Mouse (Mus musculus) retina, postnatal 7 days (tissue): ENCODE data around the gene Arsb.

Experiments used
- DNase-seq: peaks from one replicate; pipeline ENCODE4 v3.0.0-alpha.2; 2012; ENCODE audit warnings: low read depth, low spot score

The Arsb gene

DNA sequence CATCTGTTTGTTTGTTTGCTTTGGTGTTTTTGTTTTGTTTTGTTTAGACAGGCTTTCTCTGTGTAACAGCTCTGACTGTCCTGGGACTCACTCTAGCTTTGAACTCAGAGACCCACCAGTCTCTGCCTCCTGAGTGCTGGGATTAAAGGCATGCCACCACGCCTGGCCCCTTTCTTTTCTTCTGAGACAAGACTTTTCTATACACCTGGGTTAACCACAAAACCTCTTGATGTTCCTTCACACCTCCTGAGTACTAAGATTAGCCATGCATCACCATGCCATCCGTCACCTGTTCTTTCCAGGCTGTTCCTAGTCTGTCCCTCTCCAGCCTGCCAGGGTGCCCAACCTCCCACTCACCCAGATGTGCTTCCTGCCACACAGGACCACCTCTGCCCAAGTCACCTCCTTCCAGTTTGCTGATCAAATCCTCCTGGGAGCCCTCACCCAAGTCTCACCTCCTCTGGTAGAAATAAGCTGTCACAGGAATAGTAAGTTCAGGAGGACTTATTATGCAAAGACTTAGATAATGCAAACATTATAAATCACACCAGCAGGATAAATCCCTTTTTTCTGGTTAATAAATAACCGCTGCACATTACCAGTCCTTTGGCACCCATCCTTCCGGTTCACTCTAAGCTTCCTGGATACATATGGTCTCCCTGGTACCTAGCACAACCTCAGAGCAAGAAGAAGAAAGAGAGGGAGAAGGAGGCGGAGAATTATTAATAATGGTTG is 150.6 kb downstream of the Arsb start:
- no peak for DNase-seq

GRCm38 (mm10) chr13:93922566-93922910 is 151.1 kb downstream of the Arsb start:
- no peak for DNase-seq

DNA sequence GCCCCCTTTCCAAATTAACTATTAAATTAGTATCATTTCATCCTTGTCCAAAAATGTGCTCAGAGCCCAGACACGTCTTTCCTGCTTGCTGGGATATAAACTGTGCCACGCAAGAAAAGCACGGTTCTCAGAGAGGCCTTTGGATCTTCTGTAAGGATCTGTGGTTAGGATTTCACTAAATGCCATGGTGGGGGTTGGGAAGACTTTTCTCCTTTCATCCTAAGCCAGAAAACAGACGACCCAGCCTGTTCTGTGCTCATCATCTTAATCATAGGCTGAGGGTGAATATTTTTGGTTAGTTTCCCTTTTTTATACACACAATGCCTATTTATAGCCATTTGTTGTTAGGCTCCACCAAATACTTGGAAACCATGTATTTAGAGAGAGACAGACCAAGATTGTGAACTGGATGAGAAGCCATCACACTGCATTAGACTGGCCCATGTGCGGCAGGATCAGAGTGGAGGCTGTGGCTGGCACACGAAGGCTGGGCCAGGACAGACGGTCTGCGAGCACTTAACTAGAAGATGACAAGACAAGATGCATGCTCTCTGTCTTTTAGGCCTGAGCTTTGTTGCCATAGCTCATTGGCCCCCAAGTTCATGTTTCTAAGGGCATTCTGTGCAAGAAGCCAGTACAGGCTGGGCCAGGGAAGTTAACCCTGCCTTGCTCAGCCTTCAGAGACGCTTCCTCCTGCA is 153.5 kb downstream of the Arsb start:
- DNase-seq, result no peak

- DNase-seq, result no peak
Measured at GRCm38 (mm10) chr13:93930561-93931340, 159.3 kb downstream of the Arsb start.

DNA sequence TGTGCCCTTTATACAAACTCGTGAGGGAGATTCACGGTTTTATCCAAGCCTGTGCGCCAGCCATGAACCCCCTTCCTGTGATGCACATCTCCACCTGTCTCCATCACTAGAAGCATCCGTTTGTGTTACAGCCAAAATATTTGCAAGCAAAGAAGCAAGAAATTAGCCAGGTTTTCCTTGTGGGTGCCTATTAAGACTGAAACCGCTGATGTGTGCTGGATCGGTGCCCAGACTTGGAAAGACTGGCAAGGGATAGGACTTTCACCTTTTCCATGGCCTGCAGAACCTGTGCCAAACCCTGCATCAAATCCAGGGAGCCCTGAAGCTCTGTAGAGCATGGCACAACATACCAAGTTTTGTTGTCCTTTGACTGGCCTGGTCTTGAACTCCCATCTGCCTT is 165.0 kb downstream of the Arsb start:
- no peak for DNase-seq

GRCm38 (mm10) chr13:93938118-93938517 is 166.7 kb downstream of the Arsb start:
- DNase-seq, result no peak

- DNase-seq, result no peak
Measured at GRCm38 (mm10) chr13:93939363-93940127, 168.1 kb downstream of the Arsb start.

GRCm38 (mm10) chr13:93940742-93941531 is 169.5 kb downstream of the Arsb start:
- no peak for DNase-seq

DNA sequence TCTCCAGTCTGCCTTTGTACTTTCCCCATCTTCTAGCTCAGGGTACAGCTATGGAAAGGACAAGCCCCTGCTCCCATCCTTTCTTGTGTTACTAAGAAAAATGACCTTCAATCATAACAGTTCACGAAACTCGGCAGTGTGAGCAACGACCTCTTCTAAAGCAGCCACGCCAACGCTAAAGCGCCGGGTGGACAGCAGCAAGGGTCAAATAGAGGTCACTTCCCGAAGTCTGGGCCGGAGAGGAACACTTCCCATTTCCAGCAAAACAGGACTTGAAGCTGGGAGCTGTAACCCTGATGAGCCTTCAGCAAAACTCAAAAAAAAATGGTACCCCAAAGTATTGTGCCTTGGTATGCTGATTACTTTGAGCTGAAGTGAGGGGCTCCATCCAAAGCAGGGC is 179.6 kb downstream of the Arsb start:
- DNase-seq, result no peak

DNA sequence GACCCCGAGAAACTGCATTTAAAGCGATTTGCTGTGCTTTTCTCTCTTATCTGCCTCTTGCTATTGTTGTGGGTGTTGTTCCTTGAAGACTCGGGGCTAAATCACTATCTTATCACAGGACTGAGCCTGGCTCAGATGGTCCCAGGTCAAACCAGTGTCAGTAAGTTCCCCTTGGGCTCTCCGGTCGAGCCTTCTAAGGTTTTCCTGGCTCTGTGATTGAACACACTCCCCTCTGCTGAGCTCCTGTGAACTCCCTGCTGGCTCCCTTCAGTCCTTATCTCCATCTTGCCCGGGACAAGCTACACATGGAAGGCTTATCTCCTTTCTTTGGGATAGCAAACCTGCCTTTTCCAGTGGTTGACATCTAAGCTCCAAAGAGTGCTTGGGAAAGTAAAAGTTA is 180.1 kb downstream of the Arsb start:
- no peak for DNase-seq

DNA sequence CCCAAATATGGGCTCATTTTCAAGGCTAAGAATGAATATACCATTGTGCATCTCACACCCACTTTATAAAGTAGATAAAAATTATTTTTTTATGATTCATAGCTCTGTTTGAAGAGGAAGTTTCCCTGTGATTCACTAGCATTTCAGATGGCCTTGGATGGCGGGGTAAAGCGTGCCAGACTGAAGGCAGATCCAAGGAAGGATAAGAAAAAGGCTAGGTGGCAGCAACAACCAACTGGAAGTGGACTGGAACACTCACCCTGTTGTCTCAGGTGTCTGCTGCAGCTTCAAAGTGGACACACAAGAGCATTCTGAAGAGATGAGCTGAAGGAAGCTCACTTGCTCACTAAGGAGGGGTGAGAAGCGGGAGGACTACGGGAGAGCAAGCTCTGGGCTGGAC is 181.0 kb downstream of the Arsb start:
- DNase-seq, result no peak

- no peak for DNase-seq
Measured at GRCm38 (mm10) chr13:93957907-93958306, 186.5 kb downstream of the Arsb start.

DNA sequence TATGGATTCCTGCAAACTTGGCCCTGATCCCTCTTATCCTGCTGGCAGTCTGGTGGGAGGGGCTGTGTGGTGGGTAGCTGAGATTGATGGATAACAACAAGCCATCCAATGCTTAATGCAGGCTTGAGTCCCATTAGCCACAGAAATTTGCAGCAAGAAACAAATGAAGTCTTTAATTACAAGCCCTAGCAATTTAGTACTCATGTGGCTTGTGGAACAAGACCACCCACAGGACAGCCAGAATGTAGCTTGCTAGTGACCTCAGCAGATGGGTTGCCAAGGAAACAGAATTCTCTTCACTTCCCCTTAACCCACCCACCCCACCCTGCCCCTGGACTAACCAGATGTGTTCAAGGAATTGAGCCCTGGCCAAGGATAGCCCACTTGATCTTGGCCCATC is 194.8 kb downstream of the Arsb start:
- DNase-seq, result no peak

- DNase-seq, result no peak
Measured at GRCm38 (mm10) chr13:93967138-93967537, 195.7 kb downstream of the Arsb start.

GRCm38 (mm10) chr13:93970115-93970514 is 198.7 kb downstream of the Arsb start:
- no peak for DNase-seq

DNA sequence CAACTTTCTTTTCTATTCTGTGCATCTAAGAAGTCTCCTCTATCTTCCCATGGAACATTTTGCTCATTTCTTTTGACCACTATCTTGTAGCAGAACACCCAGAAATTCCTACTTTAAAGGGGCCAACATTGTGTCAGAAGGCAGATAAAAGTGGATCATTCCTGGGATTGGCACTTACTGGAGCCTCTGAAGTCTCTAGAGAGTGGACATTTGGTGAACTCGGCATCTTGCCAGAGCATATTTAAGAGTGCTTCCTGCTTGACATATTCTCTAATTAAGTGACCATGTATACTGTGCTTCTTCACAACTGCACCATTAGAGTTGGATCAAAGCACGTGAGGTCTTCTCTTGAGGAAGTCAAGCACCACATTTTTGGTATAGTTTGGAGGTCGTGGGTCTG is 201.0 kb downstream of the Arsb start:
- no peak for DNase-seq

DNA sequence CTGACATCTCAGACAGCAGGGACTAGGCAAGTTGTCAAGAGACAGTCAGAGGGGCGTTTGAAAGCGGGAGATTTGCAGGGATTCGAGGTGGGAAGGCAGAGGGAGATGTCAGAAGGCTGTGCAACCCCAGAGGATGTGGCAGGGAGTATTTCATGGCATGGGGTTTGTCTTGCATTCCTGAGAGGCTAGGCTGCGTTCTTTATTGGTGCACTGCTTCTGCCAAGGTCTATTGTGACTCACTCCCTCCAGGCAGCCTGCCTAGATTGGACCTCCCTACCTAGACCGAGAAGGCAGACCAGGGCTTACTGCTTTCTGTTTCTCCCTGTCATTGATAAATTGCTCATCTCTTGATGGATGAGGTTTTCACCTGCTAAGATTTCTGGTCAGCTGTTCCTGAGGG is 204.2 kb downstream of the Arsb start:
- DNase-seq, result no peak

DNA sequence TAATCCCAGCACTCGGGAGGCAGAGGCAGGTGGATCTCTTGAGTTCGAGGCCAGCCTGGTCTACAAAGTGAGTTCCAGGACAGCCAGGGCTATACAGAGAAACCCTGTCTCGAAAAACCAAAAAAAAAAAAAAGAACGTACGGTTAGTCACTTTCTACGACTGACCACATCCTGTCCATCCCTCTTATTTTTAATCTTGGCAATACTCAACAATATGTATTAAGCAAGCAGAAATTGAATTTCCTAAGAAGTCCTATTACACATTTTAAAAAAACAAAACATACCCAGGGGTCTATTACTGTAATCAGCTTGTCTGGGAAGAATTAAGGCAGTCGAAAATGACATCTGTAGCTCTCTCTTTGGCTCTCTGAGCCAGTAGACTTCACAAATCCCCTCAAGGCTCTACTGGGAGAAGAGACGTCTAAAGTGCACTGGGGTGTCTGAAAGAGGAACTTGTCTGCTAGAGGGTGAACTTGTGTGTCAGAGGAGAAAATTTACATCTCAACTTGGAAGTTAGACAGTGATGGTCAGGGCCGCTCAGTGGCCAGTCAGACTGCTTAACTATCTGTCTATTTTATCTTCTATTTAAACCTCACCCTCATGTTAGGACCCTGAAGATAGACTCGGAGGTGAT is 205.6 kb downstream of the Arsb start:
- no peak for DNase-seq

DNA sequence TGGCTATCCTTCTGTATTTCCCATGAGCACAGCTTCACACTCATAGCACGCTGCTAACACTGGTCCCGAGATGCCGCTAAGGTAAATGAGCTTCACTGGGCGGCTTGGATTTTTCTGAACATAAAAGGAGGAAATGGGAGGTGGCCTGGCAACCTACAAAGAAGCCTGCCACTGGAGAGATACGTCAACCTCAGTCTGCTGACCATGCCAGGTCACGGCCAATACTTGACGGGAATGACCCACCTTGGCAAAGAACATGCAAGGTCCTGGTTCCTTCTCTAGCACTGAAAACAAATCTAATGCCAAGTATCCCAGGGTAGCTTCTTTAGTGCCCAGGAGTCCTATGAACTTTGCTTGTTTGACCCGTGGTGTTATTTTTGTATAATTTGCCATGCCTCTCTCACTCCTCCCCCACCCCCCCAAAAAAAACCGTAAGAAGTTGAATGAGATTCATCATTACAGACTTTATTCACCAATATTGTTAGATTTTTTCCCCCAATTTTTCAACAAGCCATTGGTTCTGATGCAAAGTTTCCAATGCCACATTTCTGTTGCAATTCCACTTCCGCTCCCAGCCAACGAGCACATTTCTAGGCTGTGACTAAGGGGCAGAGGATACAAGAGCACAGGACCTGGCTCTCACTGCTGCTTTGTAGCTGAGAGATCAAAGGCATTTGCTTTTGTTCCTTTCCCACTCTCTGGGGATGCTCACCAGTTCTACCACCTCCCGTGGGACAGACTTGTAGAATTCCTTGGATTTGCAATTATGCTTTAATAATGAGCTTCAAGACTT is 207.5 kb downstream of the Arsb start:
- no peak for DNase-seq

- DNase-seq, result no peak
Measured at GRCm38 (mm10) chr13:93979754-93980153, 208.3 kb downstream of the Arsb start.
